ENCODE assay signal across 8 mouse cellular contexts in the genomic region with DNA sequence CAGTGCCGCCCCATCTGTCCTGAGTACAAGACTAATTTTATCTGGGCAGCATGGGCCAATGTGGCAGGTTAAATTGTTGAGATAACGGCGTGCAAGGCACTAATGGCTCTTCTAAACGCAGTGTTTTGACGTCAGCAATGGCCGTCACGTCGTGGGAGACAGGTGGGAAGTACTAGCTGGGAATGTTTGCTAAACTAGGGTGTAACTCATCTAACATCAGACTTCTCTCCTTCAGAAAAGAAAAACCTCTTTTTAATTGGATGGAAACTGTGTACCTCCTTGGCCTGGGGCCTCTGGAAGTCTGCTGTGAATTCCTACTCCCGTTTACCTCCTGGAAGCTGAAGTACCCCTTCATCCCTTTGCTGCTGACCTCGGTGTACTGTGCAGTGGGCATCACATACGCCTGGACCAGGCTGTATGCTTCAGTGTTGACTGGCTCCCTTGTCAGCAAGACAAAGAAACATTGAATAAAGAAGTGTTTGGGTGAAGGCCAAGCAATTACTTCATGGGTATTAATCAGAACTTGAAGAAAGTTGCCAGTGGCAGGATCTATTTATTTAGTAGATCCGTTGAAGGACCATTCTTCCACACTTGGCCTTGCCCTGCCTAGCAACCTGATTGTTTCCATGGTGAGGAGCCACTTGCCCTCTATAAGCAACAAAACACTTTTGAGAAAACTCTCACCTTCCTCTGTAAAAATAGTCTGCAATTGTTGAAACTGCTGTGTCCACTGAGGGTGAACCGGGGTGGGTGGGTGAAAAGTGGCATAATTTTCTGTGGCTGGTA. TPM values are rescaled to one million over a fixed set of nuclear protein-coding genes. Genes with fewer than 3 reads are reported as not detected.
DNase-seq lines count a peak whose midpoint lies in the region; ATAC-seq and TF ChIP-seq lines count a peak whose summit lies in the region.
"Had no signal": no experiment of that assay in that cellular context is flagged by ENCODE, and none has a peak within 500 bp of the region (broad histone marks: within the 10 kb centered on the region; RNA-seq: fewer than 3 reads in every experiment).

No protein-coding gene starts in this region.

- 65% methylated on average over 13 of the region's 13 CpGs for WGBS in heart, postnatal 0 days
- WGBS in stomach, embryonic 15.5 days, result 64% methylated on average over 13 of the region's 13 CpGs

- H3K9ac ChIP-seq in heart, postnatal 0 days (replicated peaks; ENCODE audit: low read depth, low read length), result no peak overlapping the region
- no peak overlapping the region for H3K9ac ChIP-seq in stomach, embryonic 15.5 days

- TF ChIP-seq CTCF in heart, postnatal 0 days (IDR thresholded peaks at IDR 0.05; ENCODE audit: low read depth), result no peak

- no peak overlapping the region for H3K4me3 ChIP-seq in heart, postnatal 0 days (ENCODE audit: low read depth, low read length)
- H3K4me3 ChIP-seq in stomach, embryonic 15.5 days (replicated peaks), result no peak overlapping the region
- H3K4me3 ChIP-seq: myocyte had no signal

- H3K4me2 ChIP-seq in heart, postnatal 0 days (ENCODE audit: low read depth, low read length), result no peak overlapping the region
- H3K4me2 ChIP-seq in stomach, embryonic 15.5 days, result no peak overlapping the region

- peak; percentile 31 for DNase-seq in left cerebral cortex, adult 11 months (ENCODE audit: low spot score)
- DNase-seq in left cerebral cortex, postnatal 14 days (ENCODE audit: low spot score in 2 of 2), result no peak
- DNase-seq in heart, postnatal 0 days (ENCODE audit: low spot score), result no peak
- DNase-seq in lung, postnatal 10 days, result peak; percentile 78
- DNase-seq in urinary bladder, postnatal 4 days (ENCODE audit: low spot score in 2 of 2), result no peak
- DNase-seq in B cell, adult 2 months, result no peak

- no peaks in the 10 kb centered on the region for H3K9me3 ChIP-seq in heart, postnatal 0 days (replicated peaks; ENCODE audit: control insufficient read depth, low read length)
- no peaks in the 10 kb centered on the region for H3K9me3 ChIP-seq in stomach, embryonic 15.5 days

- H3K4me1 ChIP-seq in heart, postnatal 0 days (ENCODE audit: control insufficient read depth, insufficient read depth), result no peaks in the 10 kb centered on the region
- H3K4me1 ChIP-seq in stomach, embryonic 15.5 days, result no peaks in the 10 kb centered on the region

- no peaks in the 10 kb centered on the region for H3K27me3 ChIP-seq in heart, postnatal 0 days (ENCODE audit: control insufficient read depth, insufficient read depth, low read length)
- H3K27me3 ChIP-seq in stomach, embryonic 15.5 days (replicated peaks), result no peaks in the 10 kb centered on the region

- peak overlapping the region; percentile 26 for H3K27ac ChIP-seq in heart, postnatal 0 days (ENCODE audit: low read depth)
- H3K27ac ChIP-seq in stomach, embryonic 15.5 days, result no peak overlapping the region

- 0 out of 2 replicates have a peak, but pooled peaks have one; percentile 14 for ATAC-seq in heart, postnatal 0 days (ENCODE audit: insufficient read depth, low read depth)
- peak; percentile 35; the same call in 1 of the 2 replicates for ATAC-seq in stomach, embryonic 15.5 days (ENCODE audit: insufficient read depth, low FRiP score, low read depth)

- TF ChIP-seq EP300 in heart, postnatal 0 days (IDR thresholded peaks at IDR 0.05; ENCODE audit: low read depth), result no peak

- H3K36me3 ChIP-seq in heart, postnatal 0 days (replicated peaks; ENCODE audit: control insufficient read depth, insufficient read depth, low read length), result peaks cover 44% of the 10 kb centered on the region
- peaks cover 35% of the 10 kb centered on the region for H3K36me3 ChIP-seq in stomach, embryonic 15.5 days

- intact Hi-C loops in left cerebral cortex, postnatal 14 days (cut with DNase I), result no loop called here

RNA-seq across cellular contexts. Expression of a gene that starts 8.3 kb away (rescaled TPM):
- 100 to 1,000 TPM; 242 to 265 TPM for total RNA-seq in left cerebral cortex, postnatal 14 days (2021)
- total RNA-seq in heart, postnatal 0 days (2014; rRNA removed; ENCODE audit: low replicate concordance), result 797 and 949 TPM in 2 replicates
- polyA plus RNA-seq in heart, postnatal 0 days (2015; fragmentation: Nextera tagmentation; extraction: Ambion mirVana), result 1,243 and 1,339 TPM in 2 replicates
- 338 and 367 TPM in 2 replicates for polyA plus RNA-seq in stomach, embryonic 15.5 days (2015; fragmentation: Nextera tagmentation; extraction: Ambion mirVana)

RNA-seq across cellular contexts. Expression of a gene that starts 20.1 kb away (rescaled TPM):
- total RNA-seq in left cerebral cortex, postnatal 14 days (2021), result 10 to 100 TPM in 1 of 2 experiments, 1 to 10 TPM in 1; 8.5 to 13.0 TPM
- total RNA-seq in heart, postnatal 0 days (2014; rRNA removed; ENCODE audit: low replicate concordance), result 9.9 and 20.1 TPM in 2 replicates
- 11.3 and 12.9 TPM in 2 replicates for polyA plus RNA-seq in heart, postnatal 0 days (2015; fragmentation: Nextera tagmentation; extraction: Ambion mirVana)
- 46.2 and 46.9 TPM in 2 replicates for polyA plus RNA-seq in stomach, embryonic 15.5 days (2015; fragmentation: Nextera tagmentation; extraction: Ambion mirVana)

RNA-seq across cellular contexts. Expression of a gene that starts 26.0 kb away (rescaled TPM):
- 10 to 100 TPM; 10.0 to 15.1 TPM for total RNA-seq in left cerebral cortex, postnatal 14 days (2021)
- total RNA-seq in heart, postnatal 0 days (2014; rRNA removed; ENCODE audit: low replicate concordance), result 1.0 and 1.9 TPM in 2 replicates
- 3.9 and 4.3 TPM in 2 replicates for polyA plus RNA-seq in heart, postnatal 0 days (2015; fragmentation: Nextera tagmentation; extraction: Ambion mirVana)
- 1.0 and 1.7 TPM in 2 replicates for polyA plus RNA-seq in stomach, embryonic 15.5 days (2015; fragmentation: Nextera tagmentation; extraction: Ambion mirVana)

RNA-seq across cellular contexts. Expression of a gene that starts 59.4 kb away (rescaled TPM):
- total RNA-seq in left cerebral cortex, postnatal 14 days (2021), result 10 to 100 TPM; 10.7 TPM
- total RNA-seq in heart, postnatal 0 days (2014; rRNA removed; ENCODE audit: low replicate concordance), result 0.97 and 3.4 TPM in 2 replicates
- 1.9 and 3.1 TPM in 2 replicates for polyA plus RNA-seq in heart, postnatal 0 days (2015; fragmentation: Nextera tagmentation; extraction: Ambion mirVana)
- polyA plus RNA-seq in stomach, embryonic 15.5 days (2015; fragmentation: Nextera tagmentation; extraction: Ambion mirVana), result 3.7 and 4.2 TPM in 2 replicates

RNA-seq across cellular contexts. Expression of a gene that starts 59.6 kb away (rescaled TPM):
- 1 to 10 TPM; 2.2 to 2.8 TPM for total RNA-seq in left cerebral cortex, postnatal 14 days (2021)
- not detected in 2 replicates for total RNA-seq in heart, postnatal 0 days (2014; rRNA removed; ENCODE audit: low replicate concordance)
- 0.34 and 0.62 TPM in 2 replicates for polyA plus RNA-seq in heart, postnatal 0 days (2015; fragmentation: Nextera tagmentation; extraction: Ambion mirVana)
- polyA plus RNA-seq in stomach, embryonic 15.5 days (2015; fragmentation: Nextera tagmentation; extraction: Ambion mirVana), result 21.1 and 22.3 TPM in 2 replicates

Comparison
In these comparisons a context has a peak if more than half of its experiments do, and no peak if none do; other contexts are left out.
1. DNase-seq: peak in left cerebral cortex, adult 11 months (single experiment) and lung, postnatal 10 days (single experiment); none in left cerebral cortex, postnatal 14 days (0 of 2), heart, postnatal 0 days (single experiment), urinary bladder, postnatal 4 days (0 of 2) and B cell, adult 2 months (0 of 2).